Mouse (Mus musculus) kidney, adult 18-20 months (tissue): ENCODE measurements around the gene Plcb1.
A peak's percentile ranks its signal among the peaks of the same experiment; 100 is the strongest.
"Not testable (repeated sequence)": the region's sequence is repeated elsewhere in the genome, so short reads cannot be mapped to it uniquely, and the experiment has no call there.

Experiments used
- DNase-seq: peaks from one replicate; pipeline ENCODE4 v3.0.0; 2021

The Plcb1 gene

DNA sequence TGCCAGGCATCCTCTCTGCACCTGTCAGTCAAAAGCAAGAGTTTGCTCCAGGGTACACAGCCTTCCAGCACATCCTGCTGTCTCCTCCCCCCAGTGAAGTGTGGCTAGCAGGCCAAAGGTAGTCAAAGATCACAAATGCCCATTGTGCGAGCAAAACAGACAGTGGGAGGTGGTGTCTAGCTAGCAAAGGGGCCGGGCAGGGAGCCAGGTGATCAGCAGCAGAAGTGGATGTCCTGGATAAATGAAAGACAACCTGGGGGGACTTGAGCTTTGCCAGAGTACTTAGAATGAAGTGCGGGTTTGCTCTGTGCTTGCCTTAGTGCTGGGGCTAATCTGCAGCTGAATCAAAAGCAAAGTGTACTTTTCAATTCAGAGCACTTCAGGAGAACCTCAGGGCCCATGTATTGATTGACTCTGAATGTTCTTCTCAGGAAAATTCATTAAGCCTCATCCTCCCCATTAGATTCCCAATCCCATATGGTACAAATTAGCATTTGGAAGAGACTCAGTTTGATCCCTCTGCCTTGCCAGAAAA is 191.0 kb downstream of the Plcb1 start:
- peak; percentile 48 for DNase-seq

- DNase-seq = no peak
These were observed 191.8 kb downstream of the Plcb1 start for GRCm38 (mm10) chr2:134977641-134978040.

DNA sequence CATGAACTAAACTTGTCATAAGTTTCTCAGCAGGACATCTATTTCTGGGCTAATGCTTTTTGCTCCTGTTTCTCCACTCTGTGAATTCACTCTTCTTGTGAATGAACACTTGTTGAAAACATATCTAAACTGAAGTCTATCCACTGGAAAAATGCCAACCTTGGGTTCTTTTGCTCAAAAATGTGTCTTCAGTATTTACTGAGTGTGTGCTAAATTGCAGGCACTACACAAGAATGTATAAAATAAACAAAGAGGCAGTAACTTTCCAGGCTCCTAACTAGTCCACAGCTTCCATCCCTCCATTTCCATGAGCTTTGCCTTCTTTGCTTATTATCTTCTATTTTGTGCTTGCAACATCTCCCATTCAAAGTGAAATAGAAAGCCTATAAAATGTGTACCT is 195.5 kb downstream of the Plcb1 start:
- DNase-seq = no peak

DNA sequence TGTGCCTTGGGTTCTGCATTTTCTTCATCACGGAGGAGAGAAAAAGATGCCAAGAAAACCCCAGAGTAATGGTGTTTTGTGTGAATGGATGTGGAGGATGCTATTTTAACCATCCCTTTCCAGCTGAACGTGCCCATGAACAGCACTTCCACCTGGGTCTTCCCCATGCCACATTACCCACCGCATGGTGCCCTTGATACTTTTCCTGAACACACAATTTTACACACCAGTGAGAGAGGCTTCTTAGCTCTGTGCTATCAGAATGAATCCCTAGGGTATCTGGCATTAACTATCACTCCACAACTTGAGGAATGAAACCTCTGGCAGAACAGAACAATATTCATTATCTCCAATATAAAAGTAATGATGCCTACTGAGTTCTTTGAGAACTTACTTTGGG is 199.0 kb downstream of the Plcb1 start:
- DNase-seq = no peak

DNA sequence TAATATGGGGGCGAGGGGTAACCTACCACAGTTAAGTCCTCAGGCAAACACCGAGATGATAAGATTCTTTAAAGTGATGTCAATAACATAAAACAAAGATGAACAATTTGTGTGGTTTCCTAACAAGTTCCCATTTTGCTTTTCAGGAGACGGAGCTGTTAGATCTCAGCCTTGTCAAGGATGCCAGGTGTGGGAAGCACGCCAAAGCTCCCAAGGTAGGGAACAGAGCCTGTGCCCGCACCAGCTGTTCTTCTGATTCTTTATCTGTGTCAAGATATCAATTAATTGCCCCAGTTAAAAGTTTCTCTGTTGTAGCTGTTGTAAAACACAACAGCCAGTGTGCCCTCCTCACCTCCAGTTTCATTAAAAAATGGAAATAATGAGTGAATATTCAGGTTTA is 202.1 kb downstream of the Plcb1 start:
- DNase-seq = no peak

DNA sequence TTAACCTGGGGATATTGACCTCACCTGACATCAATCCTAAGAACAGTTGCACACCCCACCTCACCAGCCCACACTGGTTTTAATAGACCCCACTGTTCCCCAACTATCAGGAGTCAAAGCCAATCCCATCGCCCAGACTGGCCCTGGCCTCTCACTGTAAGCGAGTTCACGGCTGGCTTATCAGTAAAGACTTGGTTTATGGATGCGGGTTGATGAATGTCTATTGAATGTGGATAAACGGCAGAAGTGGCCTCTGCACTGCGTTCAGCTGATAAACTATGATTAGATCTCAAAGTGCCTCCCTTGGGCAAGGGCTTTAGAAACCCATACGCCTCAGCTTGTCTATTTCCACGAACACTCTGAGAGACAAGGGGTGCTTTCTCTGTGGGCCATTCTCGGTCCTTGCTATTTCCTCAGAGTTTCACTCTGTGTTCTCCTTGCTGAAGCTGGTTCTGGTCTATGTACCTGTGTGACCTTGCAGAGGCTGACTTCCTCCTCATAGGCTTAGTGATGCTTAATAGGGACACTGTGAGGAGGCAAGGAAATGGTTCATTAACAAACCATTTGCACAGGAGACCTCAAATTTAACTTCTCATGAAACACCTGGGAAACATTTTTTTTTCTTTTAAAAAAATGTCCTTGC is 203.9 kb downstream of the Plcb1 start:
- DNase-seq = no peak

- peak; percentile 31 for DNase-seq
These were observed 221.3 kb downstream of the Plcb1 start for GRCm38 (mm10) chr2:135007134-135007533.

DNA sequence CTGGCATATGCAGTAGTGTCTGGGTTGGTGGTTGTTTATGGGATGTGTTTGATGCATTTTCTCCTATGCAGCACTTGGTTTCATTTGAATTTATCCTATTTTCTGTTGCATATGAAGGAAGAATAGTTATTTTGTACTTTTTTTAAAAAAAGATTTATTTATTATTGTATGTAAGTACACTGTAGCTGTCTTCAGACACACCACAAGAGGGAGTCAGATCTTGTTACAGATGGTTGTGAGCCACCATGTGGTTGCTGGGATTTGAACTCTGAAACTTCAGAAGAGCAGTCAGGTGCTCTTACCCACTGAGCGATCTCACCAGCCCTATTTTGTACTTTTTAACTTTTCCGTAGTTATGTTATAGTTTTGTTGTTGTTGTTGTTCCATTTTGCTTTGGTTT is 222.0 kb downstream of the Plcb1 start:
- DNase-seq = not testable (repeated sequence)

- no peak for DNase-seq
These were observed 224.5 kb downstream of the Plcb1 start for GRCm38 (mm10) chr2:135010371-135010770.

- no peak for DNase-seq
These were observed 229.6 kb downstream of the Plcb1 start for GRCm38 (mm10) chr2:135015501-135015900.

- DNase-seq = no peak
These were observed 232.4 kb downstream of the Plcb1 start for GRCm38 (mm10) chr2:135018275-135018674.

GRCm38 (mm10) chr2:135018708-135019107 is 232.8 kb downstream of the Plcb1 start:
- no peak for DNase-seq

DNA sequence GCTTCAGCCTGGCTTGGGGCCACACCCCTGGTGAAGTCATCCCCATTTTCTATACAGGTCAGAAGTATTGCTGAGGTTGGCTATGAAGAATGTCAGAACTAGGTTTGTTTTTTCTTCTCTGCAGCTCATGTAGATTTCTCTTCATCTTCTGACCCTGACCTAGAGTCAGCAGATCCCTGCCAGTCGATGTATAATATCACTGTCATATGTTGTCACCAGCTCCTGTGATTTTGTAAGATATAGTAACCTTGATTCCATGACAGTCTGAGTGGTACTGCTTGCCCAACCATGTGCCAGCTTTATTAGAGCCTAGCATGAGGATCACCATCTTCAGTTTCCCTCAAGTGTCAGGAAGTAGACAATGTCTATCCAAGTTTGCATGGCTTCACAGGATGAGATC is 233.7 kb downstream of the Plcb1 start:
- no peak for DNase-seq

DNA sequence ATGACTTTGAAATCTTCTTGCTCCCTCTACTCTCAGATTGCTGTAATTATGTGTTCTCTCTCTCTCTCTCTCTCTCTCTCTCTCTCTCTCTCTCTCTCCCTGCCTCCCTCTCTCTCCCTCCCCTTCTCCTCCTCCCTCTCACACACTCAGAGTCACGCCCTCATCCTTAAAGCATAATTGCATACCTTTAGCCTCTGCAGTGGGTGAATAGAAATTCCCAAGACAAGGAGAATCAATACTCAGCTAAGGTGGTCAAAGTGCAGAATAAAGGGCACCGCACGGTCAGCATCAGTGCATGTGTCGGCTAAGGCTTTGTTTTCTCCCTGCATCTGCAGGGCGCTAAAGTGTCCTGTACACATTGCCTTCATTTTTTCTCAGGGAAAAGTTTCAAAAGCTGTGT is 243.4 kb downstream of the Plcb1 start:
- DNase-seq = no peak

GRCm38 (mm10) chr2:135029700-135030099 is 243.8 kb downstream of the Plcb1 start:
- DNase-seq = no peak

- DNase-seq = no peak
These were observed 249.9 kb downstream of the Plcb1 start for GRCm38 (mm10) chr2:135035640-135036260.

DNA sequence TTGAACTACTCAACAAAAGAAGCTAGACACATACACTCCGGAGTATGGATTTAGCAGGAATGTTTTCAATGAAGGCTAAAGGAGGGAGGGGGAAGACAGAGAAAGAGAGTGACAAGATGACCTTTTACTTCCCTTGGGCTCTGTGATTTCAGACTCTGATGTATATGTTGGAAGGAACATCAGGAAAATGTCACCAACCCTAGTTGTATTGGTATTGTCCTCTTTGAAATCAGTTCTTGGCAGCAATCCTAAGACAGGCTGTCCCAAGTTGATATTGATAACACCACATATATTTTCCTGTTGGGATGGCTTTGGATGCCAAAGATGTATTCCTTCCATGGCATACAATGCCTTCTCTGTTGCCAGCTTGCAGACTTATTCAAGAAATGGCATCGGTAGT is 262.9 kb downstream of the Plcb1 start:
- DNase-seq = no peak

DNA sequence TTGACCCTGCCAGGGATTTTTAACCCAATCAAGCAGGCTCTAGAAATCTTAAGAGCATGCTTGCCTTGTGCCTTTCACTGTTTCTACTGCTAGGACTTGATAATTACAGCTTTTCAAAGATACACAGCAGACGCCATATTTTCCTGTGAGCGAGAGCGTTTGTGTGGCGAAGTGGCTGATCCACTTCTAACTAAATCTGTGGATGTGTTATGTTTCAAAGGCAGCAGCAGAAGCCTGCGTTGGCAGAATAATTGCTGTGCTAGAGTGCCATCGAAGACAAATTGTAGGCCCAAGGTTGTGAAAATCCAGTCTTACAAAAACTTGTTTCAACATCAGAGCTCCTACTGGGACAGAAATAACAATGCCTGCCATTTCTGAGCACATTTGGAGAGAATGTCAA is 263.4 kb downstream of the Plcb1 start:
- DNase-seq = no peak

DNA sequence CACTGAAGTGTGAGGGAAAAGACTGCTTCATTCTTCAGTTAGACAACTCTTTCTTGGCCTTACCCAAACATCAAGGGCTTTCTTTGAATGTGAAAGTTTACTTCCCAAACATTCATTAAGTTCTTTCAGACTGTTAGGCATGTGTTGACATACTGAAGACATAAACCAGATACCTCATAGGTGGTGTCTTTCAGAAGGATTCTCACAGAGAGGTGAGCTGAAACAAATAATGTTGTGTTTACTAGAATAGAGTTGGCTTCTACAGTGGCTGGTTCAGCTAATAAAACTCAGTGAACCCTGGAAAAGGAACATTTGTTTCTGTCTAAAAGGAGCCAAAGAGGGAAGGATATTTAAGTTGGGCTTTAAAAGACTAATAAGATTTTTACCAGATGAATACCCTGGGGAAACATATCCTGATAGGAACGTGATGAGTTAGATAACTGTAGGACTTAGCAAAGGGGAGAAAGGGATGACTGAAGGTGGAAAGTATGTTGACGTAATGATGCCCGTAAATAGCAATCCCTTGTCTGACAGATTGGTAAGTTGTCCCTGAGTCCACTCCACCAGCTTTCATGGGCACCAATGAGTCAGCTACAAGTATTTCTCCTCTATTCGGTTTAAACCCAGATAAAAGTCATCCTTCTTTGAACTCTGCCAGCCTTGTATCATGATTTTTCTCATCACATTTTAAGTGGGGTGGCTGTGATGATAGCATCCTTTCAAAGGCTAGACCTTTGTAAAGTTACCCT is 265.8 kb downstream of the Plcb1 start:
- no peak for DNase-seq

GRCm38 (mm10) chr2:135053391-135053790 is 267.5 kb downstream of the Plcb1 start:
- no peak for DNase-seq

DNA sequence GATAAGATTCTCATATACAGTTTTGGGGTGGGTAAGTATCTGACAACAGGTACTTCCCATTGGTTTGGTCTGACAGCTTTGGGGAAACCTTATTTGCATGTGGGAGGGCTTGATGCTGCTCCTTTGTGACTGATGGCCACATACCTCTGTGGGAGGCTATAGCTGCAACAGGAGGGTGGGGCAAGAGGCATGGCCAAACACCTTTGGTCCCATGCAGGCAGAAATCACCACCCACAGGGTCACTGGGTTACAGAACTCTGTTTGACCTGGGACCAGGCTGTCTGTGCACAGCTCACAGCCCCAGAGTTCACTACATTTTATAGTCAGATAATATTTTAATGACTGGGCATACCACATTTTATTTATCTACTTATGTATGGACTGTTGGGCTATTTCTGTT is 281.6 kb downstream of the Plcb1 start:
- no peak for DNase-seq

DNA sequence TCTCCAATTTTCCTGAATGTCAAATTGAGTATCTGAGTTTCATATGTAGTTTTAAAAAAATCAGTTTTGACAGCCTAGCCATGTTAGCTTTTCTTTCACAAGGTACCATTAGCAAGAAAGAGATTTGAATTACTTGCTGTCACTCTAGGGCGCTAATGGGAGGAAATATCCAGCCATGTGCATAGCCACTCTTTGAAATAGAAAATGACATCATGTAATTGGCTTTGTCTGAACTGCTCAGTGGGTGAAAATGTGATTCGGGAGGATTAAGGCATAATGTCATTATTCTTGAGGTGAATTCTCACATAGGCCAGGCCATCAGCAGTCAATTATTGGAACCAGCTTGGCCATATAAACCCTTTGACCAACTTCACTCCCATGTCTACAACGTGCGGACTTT is 285.5 kb downstream of the Plcb1 start:
- DNase-seq = no peak

DNA sequence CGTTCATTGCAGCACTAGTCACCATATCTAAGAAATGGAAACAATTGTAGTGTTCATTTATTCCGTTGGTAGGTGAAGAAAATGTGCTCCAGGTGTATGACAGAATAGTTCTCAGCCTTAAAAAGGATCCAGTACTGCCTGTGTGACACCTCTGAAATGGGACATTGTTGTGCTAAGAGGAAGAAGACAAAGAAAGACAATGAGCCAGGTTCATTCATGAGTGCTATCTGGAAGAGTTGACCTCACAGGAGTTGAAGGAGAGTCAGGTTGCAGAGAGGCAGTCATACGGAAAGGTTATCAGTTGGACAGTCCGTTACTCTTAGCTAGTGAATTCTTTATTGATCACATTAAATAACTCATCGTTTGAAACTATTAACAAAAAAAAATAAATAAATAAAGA is 286.6 kb downstream of the Plcb1 start:
- DNase-seq = no peak

- no peak for DNase-seq
These were observed 287.1 kb downstream of the Plcb1 start for GRCm38 (mm10) chr2:135073014-135073413.
